Mouse (Mus musculus) hindbrain, embryonic 11.5 days (tissue): ENCODE measurements at regions not wholly inside any gene's neighbourhood (a gene's known extent, or its start where the extent isn't known, plus 50 kb on each side); places are given as distances from the start of the nearest gene placed in this dataset.

Source experiments
- ATAC-seq: fragments of 200-750 bp; cut with Nextera tagmentation; 2 replicates; pipeline ENCODE4 v1.8.0; 2017; ENCODE audit warnings: mild to moderate bottlenecking, moderate TSS enrichment, moderate library complexity; ENCODE audit not compliant: low FRiP score
- DNase-seq: peaks from one replicate; pipeline ENCODE4 v3.0.0-alpha.2; 2015; ENCODE audit warnings: low spot score
- H3K27ac ChIP-seq: fragments of 300-500 bp; sonication (generic); 2 replicates; pipeline ENCODE4 v1.5.1; 2014; ENCODE audit warnings: mild to moderate bottlenecking, low read depth, low read length
- H3K27me3 ChIP-seq: fragments of 300-500 bp; sonication (generic); 2 replicates; pipeline ENCODE4 v1.6.1; 2014; ENCODE audit warnings: mild to moderate bottlenecking, low read length, moderate library complexity, mixed read lengths; ENCODE audit not compliant: control insufficient read depth, insufficient read depth
- H3K36me3 ChIP-seq: fragments of 300-500 bp; sonication (generic); 2 replicates; pipeline ENCODE4 v1.6.1; 2014; ENCODE audit warnings: mild to moderate bottlenecking, low read length, moderate library complexity, mixed read lengths; ENCODE audit not compliant: control insufficient read depth, insufficient read depth
- H3K4me1 ChIP-seq: fragments of 300-500 bp; sonication (generic); replicated peaks from 2 replicates; pipeline ENCODE4 v1.6.1; 2014; ENCODE audit warnings: low read length, mixed read lengths; ENCODE audit not compliant: control insufficient read depth, insufficient read depth
- H3K4me2 ChIP-seq: fragments of 300-500 bp; sonication (generic); replicated peaks from 2 replicates; pipeline ENCODE4 v1.6.1; 2014; ENCODE audit warnings: mild to moderate bottlenecking, low read depth, low read length
- H3K4me3 ChIP-seq: fragments of 300-500 bp; sonication (generic); 2 replicates; pipeline ENCODE4 v1.5.1; 2014; ENCODE audit warnings: low read depth, low read length
- H3K9ac ChIP-seq: fragments of 300-500 bp; sonication (generic); 2 replicates; pipeline ENCODE4 v1.6.1; 2014; ENCODE audit warnings: low read depth, low read length
- H3K9me3 ChIP-seq: fragments of 300-500 bp; sonication (generic); 2 replicates; pipeline ENCODE4 v1.6.1; 2016; ENCODE audit warnings: low read length; ENCODE audit not compliant: control insufficient read depth
- WGBS: fragments of 180-500 bp; shearing (Covaris S2); extraction: QIAGEN DNeasy Blood & Tissue Kit; methylation state at CpG from one replicate; pipeline ENCODE4 v1.1.7; 2014; 5-methylcytosine and 5-hydroxymethylcytosine counted together

DNA sequence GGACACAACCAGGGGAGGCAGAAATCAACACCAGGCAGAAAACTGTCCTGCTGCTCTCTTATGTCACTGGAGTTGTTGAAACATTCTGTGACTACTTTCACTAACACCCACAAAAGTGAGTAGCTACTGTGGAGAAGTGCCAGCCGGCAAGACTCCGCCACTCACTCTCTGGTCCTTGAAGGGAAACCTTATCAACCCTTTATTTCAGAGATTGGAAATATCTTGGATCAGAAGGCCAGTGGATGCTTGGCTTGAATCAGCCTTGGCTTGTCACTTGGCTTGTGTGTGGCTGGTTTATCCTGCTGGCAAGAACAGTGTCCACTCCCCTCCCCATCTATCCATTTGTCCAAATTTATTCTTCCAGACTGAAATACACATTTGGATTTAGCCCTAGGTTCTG lies 335.3 kb upstream of the Tbx3 start:
- ATAC-seq = no peak
- no peaks in the 10 kb centered on the region for H3K9me3 ChIP-seq
- H3K27ac ChIP-seq = no peak overlapping the region
- no peaks in the 10 kb centered on the region for H3K4me1 ChIP-seq
- H3K4me2 ChIP-seq = no peak overlapping the region
- H3K4me3 ChIP-seq = no peak overlapping the region
- DNase-seq = no peak
- WGBS = 97% methylated on average over 2 of the region's 2 CpGs
- no peaks in the 10 kb centered on the region for H3K27me3 ChIP-seq
- H3K9ac ChIP-seq = no peak overlapping the region
- H3K36me3 ChIP-seq = no peaks in the 10 kb centered on the region

DNA sequence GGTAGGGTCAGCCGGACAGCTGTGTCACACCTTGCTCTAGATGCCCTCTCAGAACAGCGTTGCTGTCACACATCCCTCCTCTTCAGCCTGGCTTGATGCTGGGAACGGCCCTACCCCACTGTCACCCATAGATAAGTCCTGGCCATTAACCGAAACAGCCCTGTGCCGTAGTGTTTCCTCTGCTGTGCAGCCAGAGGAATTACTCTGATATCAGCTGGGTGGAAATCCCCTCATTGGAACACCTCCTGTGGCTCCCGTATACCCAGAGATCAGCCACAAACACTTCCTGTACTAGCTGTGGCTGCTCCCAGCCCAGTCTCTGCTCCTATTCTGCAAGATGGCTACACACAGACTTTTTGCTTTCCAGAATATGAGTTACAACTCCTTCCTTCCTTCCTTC lies 334.5 kb upstream of the Tbx3 start:
- no peak overlapping the region for H3K4me2 ChIP-seq
- no peak for DNase-seq
- no peaks in the 10 kb centered on the region for H3K4me1 ChIP-seq
- 89% methylated on average over 6 of the region's 6 CpGs for WGBS
- no peak overlapping the region for H3K27ac ChIP-seq
- H3K9ac ChIP-seq = no peak overlapping the region
- ATAC-seq = no peak
- no peaks in the 10 kb centered on the region for H3K9me3 ChIP-seq
- no peak overlapping the region for H3K4me3 ChIP-seq
- H3K36me3 ChIP-seq = no peaks in the 10 kb centered on the region
- H3K27me3 ChIP-seq = no peaks in the 10 kb centered on the region

DNA sequence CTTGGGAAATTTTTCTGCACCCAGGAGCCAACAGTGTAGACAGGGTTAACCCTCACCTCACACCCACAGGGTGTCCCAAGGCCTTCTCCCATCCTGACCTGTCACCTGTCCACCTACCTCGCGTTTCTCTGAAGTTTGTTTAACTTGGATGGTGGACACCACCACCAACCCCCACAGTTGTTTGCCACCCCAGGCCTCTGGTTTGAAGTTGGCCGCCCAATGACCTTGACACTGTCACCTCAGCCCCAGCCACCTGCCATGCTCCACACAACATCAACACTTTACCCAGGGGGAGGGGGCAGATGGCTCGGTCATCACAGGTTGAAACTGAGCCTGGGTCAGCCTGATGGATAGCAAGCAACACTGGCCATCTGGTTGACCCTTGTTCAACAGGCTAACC lies 332.7 kb upstream of the Tbx3 start:
- no peak for ATAC-seq
- Histone ChIP-seq H3K9ac (no peak overlapping the region), H3K4me1 (no peaks in the 10 kb centered on the region), H3K36me3 (no peaks in the 10 kb centered on the region), H3K4me3 (no peak overlapping the region), H3K27ac (no peak overlapping the region), H3K9me3 (no peaks in the 10 kb centered on the region), H3K4me2 (no peak overlapping the region), H3K27me3 (no peaks in the 10 kb centered on the region)
- no peak for DNase-seq
- WGBS = 91% methylated on average over 4 of the region's 4 CpGs

DNA sequence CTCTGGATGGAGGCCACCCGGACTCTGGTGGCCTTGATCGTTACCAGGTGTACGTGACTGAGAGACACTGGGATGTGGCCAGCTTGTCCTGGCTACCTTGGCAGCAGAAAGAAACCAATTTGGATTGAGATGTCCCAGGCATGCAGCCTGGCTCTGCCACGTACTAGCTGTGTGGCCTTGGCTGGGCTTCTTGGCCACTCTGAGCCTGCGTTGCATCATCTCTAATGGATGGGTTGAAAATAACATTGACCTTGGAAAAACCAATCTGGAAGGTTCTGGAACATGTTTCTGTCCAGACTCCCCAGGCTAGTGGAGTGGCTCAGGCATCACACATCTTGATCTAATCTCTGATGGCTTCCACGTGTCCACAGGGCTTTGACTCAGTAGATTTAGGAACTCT lies 331.8 kb upstream of the Tbx3 start:
- 92% methylated on average over 6 of the region's 6 CpGs for WGBS
- Histone ChIP-seq H3K27me3 (no peaks in the 10 kb centered on the region), H3K36me3 (no peaks in the 10 kb centered on the region), H3K4me1 (no peaks in the 10 kb centered on the region), H3K9me3 (no peaks in the 10 kb centered on the region), H3K27ac (no peak overlapping the region), H3K9ac (no peak overlapping the region), H3K4me3 (no peak overlapping the region), H3K4me2 (no peak overlapping the region)
- DNase-seq = no peak
- ATAC-seq = no peak

DNA sequence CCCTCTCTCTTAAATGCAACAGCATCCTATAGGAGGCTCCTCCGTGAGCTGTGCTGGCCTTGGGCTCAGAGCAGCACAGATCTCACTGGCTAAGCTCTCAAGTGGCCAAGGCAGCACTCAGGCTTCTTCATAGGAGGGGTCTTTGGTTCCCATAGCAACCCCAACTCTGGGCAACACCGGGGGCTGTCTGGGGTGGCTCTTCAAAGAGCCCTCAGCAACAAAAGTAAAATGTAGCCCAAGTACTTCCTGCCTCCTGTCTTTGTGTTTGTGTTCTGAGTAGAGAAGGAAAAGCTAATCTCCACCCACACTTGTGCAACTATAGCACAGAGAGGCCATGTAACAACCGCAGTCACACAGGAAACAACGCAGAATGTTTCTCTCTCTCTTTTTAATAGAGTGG lies 322.2 kb upstream of the Tbx3 start:
- DNase-seq (no peak), ATAC-seq (no peak)
- Histone ChIP-seq H3K36me3 (no peaks in the 10 kb centered on the region), H3K9ac (no peak overlapping the region), H3K4me3 (no peak overlapping the region), H3K27ac (no peak overlapping the region), H3K9me3 (no peaks in the 10 kb centered on the region), H3K27me3 (no peaks in the 10 kb centered on the region), H3K4me2 (no peak overlapping the region), H3K4me1 (no peaks in the 10 kb centered on the region)
- 48% methylated on average over 4 of the region's 4 CpGs for WGBS

DNA sequence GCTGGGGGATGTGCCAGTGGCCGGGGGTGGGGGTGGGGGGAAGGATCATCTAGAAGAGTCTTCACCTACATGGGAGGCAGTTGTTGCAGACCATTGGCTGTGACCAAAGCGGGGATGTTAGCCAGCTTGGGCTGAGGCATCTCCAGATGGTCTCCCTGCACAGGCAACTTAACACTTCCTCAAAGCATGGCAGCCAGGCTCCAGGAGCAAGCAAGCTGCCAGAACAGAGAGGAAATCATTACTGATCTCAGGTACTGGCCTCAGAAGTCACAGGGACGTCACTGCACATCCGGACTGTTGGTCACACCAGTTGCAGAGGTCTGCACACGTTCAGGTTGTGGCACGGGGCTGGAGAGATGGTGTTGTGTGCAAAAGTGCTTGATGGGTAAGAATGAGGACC lies 321.1 kb upstream of the Tbx3 start:
- 84% methylated on average over 6 of the region's 6 CpGs for WGBS
- DNase-seq (no peak), ATAC-seq (no peak)
- H3K4me1 ChIP-seq = no peaks in the 10 kb centered on the region
- no peak overlapping the region for H3K27ac ChIP-seq
- H3K9me3 ChIP-seq = no peaks in the 10 kb centered on the region
- H3K4me2 ChIP-seq = no peak overlapping the region
- no peak overlapping the region for H3K4me3 ChIP-seq
- no peak overlapping the region for H3K9ac ChIP-seq
- H3K27me3 ChIP-seq = no peaks in the 10 kb centered on the region
- H3K36me3 ChIP-seq = no peaks in the 10 kb centered on the region

DNA sequence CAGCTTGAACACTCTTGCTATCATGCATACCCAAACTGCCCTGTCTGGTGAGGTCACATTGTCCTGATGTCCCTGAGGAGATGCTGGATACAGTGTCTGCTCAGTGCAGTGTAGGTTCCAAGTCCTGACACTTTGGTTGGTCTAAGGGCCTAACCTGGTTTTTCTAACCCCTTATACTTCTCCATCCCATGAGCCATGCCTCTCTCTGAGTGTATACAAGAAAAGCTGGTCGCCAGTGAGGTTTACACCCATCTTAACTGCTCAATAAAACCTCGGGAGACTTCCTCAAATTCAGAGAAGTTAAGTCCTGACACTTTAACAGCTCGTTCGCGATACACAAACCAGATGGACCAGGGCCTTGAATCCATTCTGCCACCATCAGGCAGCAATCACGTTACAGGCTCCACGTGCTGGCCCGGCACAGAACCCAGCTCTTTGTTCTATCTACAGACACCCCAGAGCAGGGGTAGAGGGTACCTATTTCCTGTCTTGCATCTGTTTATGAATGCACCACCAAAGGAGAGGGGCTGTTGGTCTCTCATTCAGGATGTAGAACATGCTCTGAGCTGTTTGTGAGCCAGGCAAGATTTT lies 320.0 kb upstream of the Tbx3 start:
- 87% methylated on average over 8 of the region's 8 CpGs for WGBS
- no peak overlapping the region for H3K27ac ChIP-seq
- H3K4me3 ChIP-seq = no peak overlapping the region
- no peaks in the 10 kb centered on the region for H3K36me3 ChIP-seq
- H3K4me1 ChIP-seq = no peaks in the 10 kb centered on the region
- H3K4me2 ChIP-seq = no peak overlapping the region
- DNase-seq (no peak), ATAC-seq (no peak)
- H3K27me3 ChIP-seq = no peaks in the 10 kb centered on the region
- no peaks in the 10 kb centered on the region for H3K9me3 ChIP-seq
- no peak overlapping the region for H3K9ac ChIP-seq

DNA sequence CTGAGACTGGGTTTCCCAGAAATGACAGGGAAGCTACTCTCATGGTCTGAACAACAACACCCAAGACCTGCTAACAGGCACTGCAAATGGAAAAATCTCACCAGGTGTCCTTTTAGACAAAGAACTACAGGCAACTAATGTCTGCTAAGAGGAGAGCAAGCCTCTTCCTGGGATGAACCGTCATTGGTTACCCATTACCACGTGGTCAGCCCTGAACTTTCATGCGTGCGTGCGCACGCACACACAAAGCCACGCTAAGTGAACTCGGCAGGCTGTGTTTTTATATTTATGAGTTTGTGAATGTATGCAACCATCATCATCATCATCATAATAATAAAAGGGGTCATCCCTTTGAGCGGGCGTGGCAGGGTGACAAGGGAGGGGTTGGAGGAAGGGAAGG lies 315.0 kb upstream of the Tbx3 start:
- Histone ChIP-seq H3K9ac (no peak overlapping the region), H3K4me2 (no peak overlapping the region), H3K27me3 (no peaks in the 10 kb centered on the region), H3K27ac (no peak overlapping the region), H3K36me3 (no peaks in the 10 kb centered on the region), H3K4me1 (no peaks in the 10 kb centered on the region), H3K4me3 (no peak overlapping the region), H3K9me3 (no peaks in the 10 kb centered on the region)
- no peak for ATAC-seq
- 92% methylated on average over 10 of the region's 10 CpGs for WGBS
- no peak for DNase-seq

DNA sequence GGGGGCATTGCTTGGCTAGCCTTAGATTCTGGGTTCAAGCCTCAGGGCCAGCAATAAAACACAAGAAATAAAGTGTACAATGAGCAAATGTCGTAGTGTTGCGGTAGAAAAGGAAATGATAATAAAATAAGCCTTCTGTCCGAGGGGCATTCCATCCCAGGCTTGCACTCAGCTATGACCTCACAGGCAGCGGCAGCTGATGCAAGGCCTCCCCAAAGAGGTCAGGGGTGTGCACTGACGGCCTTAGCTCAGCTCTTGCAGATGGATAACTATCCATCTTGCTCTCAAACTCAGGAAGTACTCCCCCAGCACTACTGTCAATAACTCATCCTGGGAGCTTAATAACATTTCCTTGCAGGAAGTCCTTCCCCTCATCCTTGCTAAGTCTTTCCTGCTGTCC lies 314.4 kb upstream of the Tbx3 start:
- Histone ChIP-seq H3K9ac (no peak overlapping the region), H3K9me3 (no peaks in the 10 kb centered on the region), H3K36me3 (no peaks in the 10 kb centered on the region), H3K4me3 (no peak overlapping the region), H3K4me1 (no peaks in the 10 kb centered on the region), H3K27me3 (no peaks in the 10 kb centered on the region), H3K4me2 (no peak overlapping the region), H3K27ac (no peak overlapping the region)
- ATAC-seq (no peak), DNase-seq (no peak)
- 77% methylated on average over 5 of the region's 5 CpGs for WGBS
